Mouse (Mus musculus): ENCODE data around the gene Gp1bb.

The Gp1bb gene

DNA sequence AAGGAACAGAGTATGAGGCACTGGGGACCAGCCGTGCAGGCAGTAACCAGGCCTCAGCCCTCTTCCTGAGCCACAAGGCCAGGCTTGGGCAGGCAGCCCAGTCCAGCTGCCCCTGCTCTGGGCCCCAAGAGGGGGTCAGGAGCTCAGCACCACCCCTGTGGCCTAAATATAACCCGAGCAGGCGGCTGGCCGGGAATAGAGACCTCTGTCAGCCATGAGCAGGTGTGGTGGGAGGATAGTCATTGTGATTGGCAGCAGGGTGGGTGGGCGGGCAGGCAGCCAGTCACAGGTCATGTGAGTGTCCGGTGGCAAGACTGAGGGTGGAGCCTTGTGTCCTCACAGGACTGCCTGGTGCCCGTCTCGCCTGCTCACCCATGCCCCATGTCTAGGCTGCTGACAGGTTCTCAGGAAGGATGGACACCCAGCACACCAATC, 17.9 kb downstream of the Gp1bb start:
- DNase-seq (ENCODE audit: low spot score in 2 of 2) = no peak

DNA sequence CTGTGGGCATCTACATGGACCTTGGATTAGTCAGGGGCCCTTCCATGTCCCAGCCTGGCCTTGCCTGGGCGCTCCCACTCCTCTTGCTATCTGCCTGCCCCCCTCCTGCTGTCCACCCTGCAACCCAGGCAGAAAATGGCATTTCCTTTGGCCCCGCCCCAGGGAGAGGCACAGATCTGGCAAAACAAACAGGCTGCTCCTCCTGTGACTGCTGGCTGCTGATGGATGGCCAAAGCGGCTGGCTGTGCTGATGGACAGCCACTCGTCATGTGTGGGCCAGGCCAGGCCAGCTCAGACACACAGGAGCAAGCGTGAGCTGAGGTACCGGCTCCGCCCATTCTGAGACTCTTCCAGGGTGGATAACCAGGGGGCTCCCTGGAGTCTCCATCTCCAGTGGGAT, 20.8 kb downstream of the Gp1bb start:
- no peak for DNase-seq (ENCODE audit: low spot score in 2 of 2)

DNA sequence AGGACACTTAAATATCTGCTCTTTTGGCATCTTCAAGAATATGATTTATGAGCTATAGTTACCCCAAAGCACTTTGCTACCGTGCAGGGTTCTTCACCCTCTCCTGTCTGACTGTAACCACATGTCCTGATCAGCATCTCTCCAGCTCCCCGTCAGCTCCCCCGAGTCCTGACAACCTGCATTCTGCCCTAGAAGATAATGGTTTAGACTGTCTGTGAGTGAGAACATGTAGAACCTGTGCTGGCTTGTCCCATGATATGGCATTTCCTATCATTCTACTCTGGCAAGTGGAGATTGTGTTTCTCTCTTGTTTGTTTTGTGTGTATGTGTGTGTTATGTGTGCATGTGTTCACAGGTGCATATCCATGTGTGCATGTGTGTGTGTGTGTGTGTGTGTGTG, 24.2 kb downstream of the Gp1bb start:
- DNase-seq (ENCODE audit: low spot score in 2 of 2) = no peak

DNA sequence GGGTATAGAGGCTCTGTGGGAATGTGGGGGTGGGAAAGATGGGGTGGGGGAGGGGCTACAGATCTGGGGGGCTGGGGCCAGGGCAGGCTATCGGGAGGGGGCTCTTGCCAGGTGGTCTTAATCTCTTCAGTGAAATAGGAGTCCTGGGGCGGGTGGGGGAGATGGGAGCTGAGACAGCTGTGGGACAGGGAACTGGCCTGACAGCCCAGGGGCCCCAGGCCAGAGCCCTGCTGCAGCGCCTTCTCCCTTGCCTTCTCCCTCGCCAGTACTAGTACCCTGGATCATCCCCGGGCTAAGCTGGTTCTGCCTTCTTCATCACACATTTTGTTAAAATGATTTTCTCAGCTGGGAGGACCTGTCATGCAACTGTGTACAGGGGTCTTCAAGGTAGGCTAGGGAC, 25.9 kb downstream of the Gp1bb start:
- DNase-seq (ENCODE audit: low spot score in 2 of 2) = no peak

DNA sequence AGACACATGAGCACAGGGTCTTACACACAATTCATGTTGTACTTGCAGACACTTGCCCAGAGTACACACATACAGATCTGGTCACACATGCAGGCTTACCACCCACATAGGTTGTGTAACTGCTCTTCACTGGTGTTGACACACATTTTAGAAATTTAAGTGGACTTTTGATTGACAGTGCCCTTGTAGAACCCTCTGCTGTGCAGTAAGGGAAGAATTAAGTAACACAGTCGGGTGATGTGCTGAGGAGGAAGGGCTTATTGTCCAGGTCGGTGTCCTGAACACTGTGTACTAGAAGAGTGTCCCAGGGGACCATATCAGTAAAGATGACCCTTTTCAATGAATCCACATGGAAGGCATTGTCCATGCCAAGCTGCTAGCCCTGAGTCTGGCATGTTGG, 28.3 kb downstream of the Gp1bb start:
- no peak for DNase-seq (ENCODE audit: low spot score in 2 of 2)

DNA sequence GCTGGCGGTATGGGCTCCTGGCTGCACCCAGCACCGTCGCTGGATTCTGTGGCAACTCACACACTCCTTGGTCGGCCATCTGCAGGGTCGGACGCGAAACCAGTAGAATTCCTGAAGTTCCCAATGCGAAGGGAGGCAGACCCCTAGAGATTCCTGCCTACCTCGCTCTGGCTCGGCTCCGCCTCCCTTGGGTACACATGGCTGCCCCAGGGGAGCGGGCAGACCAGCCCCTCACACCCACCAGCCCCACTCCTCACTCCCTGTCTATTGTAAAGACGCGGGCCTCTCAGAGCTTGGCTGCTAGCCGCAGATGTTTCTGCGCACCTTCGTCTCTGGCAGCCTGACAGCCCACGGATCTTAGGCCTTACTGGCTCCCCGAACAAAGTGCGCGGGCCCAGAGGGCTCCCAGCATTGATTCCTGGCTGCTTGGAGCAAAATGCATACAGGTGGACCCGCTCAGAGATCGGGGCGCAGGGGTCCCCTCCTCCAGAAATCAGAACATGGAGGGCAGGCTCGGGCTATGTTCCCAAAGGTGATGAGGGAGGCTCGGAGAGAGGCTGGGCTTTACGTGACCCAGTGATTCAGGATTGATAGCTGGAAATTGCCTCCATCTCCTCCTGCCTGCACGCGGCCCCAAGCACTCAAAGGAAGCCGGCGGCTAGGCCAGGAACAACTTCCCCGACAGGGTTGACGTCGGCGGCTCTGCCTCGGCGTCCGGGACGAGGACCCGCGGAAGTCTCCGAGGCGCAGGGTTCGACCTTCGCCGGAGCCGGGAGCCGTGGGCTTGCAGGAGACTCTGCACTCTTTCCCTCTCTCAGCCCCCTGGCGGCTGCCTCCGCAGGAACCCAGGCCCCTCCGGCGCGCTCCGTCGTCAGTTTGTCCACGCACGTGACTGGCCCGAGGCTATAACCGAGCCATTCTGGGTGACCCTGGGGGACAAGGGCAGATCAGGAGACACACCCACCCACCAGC, 30.9 kb downstream of the Gp1bb start:
- DNase-seq (ENCODE audit: low spot score in 2 of 2) = no peak

DNA sequence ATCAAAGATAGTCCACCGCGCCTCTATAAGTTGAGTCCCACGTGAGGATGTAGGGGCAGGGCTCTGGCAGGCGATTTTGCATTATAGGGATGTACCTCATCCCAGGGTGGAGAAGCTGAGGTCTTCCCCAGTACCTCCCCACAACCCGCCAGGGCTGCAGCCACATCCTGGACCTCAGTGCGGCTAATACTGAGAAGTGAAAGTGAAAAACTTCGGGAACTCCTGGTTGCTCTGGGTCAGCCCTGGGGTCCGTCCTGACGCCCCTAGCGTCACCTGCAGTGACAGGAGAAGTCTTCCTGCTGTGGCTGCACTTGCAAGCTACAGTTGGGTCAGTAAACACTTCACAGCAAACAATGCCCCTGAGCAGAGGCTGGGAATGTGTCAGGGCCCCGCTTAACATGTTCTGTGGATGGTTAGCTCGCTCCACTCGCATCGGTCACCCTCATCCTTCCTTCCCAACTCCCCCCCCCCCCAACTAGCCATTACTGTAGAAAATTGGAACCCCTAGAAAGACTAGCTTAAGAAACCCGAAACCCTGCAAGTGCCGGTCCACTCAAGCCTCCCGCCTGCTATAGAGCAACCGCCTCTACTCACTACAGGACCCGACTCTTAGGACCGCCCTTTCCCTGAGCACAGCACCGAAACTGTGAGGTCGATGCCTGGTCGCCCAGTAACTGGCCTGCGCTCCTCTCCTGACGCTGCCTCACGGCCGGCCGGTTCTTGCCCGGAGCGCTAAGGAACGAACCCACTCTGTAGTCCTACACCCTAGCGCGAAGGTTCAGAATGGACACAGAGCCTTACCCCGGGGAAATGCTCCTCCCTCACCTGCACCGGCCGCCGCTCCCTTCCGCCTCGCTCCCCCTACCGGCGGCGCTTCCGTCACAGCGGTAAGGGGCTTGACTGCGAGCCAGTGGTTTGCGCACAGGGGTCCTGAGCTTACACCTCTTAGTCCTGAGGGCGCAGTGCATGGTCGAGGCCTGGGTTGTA, 32.1 kb downstream of the Gp1bb start, which contains the start of gene Tbx1:
Gene Tbx1, minus strand, starts transcription at position 868 of the 987 bp plus-strand sequence.
- DNase-seq (ENCODE audit: low spot score in 2 of 2) = no peak

DNA sequence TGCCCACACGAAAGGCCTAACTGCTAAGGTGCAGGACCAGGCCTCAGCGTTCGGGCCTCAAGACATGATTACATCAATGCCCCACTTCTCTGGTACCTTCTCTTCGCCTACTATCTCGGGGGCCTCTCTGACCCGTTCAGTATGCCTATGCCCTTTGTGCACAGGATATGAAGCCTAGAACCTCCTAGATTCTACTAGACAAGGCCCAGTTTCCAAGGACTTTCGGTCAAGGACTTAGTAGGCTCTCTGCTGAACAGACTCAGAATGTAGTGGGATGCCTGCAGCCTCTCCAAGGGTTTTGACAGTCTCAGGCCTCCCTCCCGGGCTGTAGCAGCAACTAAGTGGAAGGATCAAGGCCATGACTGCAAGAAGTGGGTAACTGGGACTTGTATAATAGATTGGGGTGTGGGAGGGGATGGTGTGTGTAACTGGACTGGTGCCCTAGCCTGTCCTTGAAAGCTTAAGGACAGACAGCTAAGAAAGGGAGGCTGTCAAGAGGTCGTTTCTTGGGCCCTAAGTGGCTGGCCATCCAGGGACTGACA, 33.1 kb downstream of the Gp1bb start:
- DNase-seq (ENCODE audit: low spot score in 2 of 2) = no peak

DNA sequence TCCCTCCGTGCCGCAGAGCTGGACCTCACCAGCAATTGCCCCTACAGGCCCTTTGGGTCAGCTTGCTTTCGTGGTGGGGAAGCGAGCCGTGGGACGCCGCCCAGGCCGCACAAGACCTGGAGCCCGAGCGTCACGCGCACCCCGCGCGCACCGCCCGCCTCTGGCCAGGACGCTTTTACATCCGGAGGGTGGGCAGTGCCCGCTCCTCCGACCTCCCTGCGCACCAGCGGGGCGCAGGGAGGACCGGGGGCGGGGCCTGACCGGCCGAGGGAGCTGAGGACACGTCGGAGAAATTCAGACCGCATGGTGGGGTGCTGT, 33.5 kb downstream of the Gp1bb start:
- DNase-seq (ENCODE audit: low spot score in 2 of 2) = no peak

DNA sequence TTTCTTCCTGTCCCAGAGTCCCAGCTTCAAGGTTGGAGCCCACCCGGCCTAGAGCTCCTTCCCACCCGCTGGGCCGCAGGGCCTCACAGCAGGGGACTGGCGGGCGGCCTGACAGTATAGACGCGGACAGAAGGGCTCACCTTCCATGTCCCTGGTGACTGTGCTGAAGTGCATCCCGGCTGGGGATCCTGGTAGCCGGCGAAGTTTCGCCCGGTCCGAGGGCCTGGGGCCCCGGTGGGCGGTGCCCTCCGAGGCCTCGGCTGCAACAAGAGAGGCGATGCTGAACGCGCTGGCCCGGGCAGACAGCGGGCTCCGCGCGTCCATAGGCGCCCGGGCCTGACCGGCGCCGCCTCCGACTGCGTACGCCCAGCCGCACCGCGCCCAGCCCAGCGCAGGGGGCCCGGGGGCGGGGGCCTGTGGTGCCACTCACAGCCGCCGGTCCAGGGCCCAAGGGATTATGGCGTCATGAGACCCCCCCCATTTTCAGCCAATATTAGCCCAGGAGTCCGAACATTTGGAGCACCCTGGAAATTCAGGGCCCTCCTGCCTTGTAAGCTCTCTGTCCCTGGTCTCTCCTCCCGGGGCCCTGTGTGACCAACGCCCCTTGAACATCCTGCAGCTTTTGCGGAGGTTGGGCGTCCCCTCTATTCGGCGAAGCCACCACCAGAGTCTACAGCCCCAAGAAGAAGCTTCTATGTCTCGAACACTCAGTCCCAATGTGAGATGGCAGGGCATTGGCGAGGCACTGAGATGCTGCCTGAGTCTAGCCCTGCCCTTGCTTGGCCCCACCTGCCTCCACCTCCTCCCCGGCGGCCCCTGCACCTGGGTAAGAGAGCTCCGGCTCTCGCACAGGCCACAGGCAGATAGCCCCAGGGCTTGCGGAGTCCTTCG, 34.1 kb downstream of the Gp1bb start:
- no peak for DNase-seq (ENCODE audit: low spot score in 2 of 2)

DNA sequence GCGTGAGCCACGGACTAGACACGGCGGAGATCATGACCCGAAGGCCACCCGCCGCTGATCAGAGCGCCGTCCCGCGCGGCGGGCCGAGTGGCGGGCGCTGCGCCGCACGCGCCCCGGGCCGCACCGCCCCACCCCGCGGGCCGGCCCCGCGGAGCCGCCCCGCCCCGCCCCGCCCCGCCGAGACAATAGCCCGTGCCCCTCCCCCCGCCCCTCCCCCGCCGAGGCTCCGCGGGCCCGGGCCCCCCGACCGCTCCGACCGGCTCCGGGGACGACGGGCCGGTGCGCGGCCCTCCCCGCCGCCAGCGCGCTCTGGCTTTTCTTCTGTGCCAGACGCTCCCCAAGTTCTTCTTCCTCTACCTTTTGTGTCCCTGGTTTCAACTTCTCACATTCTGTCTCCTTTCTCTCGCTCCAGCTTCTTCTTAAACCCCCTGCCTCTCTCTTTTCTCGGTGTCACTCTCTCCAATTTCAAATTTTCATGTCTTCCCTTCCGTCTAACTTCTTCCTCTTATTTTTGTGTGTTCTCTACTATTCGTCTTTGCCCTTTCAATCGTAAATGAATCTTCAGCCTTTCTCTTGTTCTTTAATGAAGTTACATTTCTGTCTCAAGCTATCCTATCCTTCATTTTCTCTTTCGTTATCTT, 35.2 kb downstream of the Gp1bb start:
- no peak for DNase-seq (ENCODE audit: low spot score in 2 of 2)

DNA sequence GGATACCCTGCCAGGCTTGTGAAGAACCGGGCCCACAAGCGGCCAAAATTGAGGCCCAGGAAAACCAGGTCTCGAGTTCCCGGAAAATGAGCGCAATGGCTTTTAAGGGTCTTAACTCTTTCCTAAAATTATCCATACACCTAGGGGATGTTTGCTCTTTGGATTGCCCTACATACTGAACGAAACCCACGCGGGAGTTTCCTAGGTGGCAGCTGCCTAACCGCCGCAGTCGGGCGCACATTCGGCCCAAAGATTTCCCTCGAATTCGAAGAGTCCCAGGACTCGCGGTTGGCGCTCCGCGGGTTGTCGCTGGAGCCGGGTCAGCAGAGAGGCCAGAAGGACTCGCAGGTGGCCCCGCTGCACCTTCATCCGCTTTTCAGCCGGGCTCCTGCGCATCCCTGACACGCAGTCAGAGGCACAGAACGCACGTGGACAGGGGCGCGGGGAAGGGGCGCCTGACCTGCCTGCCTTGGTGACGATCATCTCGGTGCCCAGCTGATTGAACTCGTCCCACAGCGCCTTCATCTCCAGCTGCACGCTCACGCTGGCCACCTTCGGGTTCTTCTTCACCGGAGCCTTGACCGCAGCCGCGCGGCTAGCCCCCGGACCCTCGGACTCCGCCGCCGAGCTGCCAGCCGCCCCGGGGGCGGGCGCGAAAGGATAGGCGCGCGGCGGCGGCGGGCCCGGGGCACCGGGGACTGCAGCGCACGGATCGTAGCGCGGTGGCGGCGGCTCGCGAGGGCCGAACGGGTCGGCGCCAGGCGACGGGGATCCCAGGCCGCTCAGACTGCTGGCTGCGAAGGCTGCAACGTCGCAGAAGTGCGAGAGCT, 35.9 kb downstream of the Gp1bb start:
- no peak for DNase-seq (ENCODE audit: low spot score in 2 of 2)

DNA sequence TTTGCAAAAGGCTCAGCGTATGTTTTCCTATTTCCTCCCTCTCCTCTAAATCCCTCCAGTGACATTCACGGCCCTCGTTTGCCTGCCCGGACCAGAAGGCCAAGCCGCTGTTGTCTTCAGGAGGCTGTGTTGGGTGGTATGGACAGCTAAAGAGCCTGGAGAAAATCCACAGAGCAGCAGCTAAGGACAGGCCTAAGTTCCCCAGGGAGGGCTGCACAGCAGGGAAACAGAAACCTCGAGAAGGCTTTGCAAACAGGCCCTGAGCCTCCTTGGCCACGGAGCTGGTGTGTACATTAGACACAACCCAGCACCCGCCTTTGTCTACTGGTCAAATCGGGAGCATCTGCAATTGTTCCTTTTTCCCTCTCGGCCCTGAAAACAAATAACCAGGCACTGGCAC, 36.5 kb downstream of the Gp1bb start:
- DNase-seq (ENCODE audit: low spot score in 2 of 2) = no peak

DNA sequence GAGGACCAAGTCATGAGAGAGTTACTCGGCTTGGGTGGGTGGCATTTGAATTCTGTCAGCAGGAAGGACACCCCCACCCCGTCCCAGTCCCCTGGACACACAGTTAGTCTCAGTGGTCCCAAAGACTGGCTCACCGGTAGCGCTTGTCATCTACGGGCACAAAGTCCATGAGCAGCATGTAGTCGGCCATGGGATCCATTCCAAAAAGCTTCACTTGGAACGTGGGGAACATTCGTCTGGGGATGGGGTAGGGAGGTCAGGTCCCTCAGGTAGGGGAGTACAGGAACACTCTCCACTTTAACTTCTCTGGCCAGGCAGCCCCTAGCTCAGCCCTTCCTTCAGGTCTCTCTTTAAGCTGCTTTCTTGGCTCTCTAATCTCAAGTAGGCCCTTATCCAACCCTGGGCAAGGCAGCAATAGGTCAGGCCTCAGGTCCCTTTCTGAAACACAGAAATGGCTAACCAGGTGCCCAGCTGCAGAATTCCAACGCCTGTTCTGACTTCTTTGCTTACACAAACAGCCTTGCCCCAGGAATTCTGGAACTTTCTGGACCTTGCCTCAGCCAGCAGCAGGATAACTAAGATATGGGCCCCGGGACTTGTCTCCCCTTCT, 37.2 kb downstream of the Gp1bb start:
- DNase-seq (ENCODE audit: low spot score in 2 of 2) = no peak

DNA sequence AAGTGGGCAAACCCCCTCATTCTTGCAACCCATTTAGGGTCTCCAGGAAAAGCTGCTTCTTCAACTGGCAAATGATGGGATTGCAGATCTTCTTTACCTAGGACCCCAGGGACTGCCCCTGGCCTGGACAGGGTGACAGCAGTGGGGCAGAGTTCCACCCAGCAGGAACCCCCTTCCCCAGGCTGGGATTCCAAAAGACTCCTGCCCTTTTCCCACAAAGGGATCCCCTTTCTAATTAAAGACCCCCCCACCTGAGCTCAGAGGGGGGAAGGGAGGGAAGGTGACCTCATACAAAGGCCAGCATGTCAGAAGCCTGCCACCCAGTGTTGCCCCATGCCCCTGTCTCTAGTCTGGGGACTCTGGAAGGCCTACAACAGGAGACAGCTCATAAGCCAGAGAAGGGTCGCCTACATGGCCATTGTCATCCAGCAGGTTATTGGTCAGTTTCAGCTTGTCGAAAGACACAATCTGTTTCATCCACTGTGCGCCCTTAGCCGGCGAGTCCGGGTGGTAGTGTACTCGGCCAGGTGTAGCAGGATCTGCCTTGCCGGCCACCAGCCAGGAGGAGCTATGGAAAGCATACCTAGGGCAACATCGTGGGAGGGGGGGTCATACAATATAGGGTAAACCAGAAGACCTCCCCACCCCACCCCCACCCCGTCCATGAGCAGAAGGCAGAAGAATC, 38.4 kb downstream of the Gp1bb start:
- DNase-seq (ENCODE audit: low spot score in 2 of 2) = no peak

DNA sequence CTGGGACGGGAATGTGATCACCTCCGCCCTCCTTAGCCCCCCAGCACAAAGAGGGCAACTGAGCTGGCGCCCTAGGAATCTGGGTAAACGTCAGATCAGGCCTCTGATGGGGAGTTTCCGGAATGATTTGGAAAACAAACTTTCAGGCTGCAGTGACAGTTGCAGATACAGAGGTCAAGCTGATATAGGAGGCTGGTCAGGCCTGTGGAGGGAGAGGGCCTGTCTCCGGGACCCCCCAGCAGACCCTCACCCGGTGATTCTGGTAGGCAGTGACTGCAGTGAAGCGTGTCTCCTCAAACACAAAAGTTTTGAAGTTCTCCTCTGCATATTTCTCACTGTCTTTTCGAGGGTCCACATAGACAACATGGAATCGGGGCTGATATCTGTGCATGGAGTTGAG, 39.0 kb downstream of the Gp1bb start:
- DNase-seq (ENCODE audit: low spot score in 2 of 2) = no peak

DNA sequence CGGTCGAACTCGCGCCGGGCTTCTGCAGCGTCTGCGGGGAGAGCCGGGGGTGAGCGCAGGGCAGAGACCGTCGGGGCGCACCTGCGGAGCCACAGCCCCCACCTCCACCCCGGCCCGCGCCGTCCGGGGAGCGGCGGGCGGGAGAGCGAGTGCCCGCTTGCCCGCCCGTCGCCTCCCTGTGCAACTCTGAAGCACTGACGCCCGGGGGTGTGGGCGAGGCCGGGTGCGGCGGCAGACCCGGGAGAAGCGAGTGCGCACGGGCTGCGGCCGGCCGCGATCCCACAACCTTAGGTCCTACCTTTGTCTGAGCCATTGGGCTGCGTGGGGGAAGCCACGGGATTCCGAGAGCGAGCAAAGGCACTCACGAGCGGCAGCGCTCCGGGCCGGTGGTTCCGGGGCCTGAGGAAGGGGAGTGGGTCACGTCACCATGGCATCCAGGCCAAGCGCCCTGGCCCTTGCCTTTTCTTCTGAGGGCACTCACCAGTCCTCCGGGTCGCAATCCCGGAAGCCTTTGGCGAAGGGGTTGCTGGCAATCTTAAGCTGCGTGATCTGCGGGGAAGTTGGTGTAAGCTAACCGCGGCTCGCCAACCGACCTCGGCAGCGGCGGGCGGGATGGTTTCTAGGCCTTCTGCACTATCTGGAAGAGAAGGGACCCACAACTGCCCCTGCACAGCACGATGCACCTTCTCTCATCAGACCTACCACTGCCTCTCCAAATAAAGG, 39.6 kb downstream of the Gp1bb start:
- DNase-seq (ENCODE audit: low spot score in 2 of 2) = no peak

DNA sequence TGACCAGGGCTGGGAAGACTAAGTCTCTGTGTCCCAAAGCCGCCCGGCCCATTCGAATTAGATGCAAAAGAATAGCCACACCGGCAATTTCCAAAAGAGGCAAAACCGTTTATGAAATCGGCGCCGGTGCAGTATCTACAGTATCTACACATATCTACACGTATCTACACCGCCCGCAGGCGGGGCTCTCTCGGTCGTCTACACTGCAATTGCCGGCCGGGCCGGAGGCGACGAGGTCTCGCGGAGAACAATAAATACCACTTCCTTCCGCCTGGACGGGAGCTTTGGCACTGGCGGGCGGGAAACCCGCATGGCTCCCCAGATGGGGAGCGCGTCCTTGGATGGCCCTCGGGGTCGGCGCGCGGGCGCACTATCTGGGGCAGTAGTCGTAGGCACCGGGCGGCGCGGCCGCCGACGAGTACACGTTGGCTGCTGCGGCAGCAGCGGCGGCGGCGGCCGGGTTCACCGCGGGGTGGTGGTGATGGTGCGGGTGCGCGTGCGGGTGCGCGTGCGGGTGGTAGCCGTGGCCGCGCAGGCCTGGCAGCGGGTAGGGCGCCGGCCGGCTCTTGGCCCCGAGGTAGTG, 40.5 kb downstream of the Gp1bb start:
- no peak for DNase-seq (ENCODE audit: low spot score in 2 of 2)

Measured in left cerebral cortex, adult 9 months (tissue).